17 mouse cellular contexts compared by ENCODE assay signal in genomic region chr2:110989539-110989938, GRCm38 (mm10). TPM values are rescaled to one million over a fixed set of nuclear protein-coding genes. Genes with fewer than 3 reads are reported as not detected.
DNase-seq lines count a peak whose midpoint lies in the region; ATAC-seq and TF ChIP-seq lines count a peak whose summit lies in the region.
"Had no signal": no experiment of that assay in that cellular context is flagged by ENCODE, and none has a peak within 500 bp of the region (broad histone marks: within the 10 kb centered on the region; RNA-seq: fewer than 3 reads in every experiment).

No protein-coding gene starts in this region.

- TF ChIP-seq EP300 in heart, postnatal 0 days (IDR thresholded peaks at IDR 0.05; ENCODE audit: low read depth), result no peak

- H3K27me3 ChIP-seq in heart, postnatal 0 days (ENCODE audit: control insufficient read depth, insufficient read depth, low read length), result no peaks in the 10 kb centered on the region
- no peaks in the 10 kb centered on the region for H3K27me3 ChIP-seq in liver, adult 2 months (ENCODE audit: control insufficient read depth, insufficient read depth, low read length)
- no peaks in the 10 kb centered on the region for H3K27me3 ChIP-seq in liver, embryonic 11.5 days (replicated peaks; ENCODE audit: control insufficient read depth, insufficient read depth, low read length)
- H3K27me3 ChIP-seq: embryonic facial prominence, embryonic 12.5 days; neural tube, embryonic 13.5 days had no signal

- no peaks in the 10 kb centered on the region for H3K36me3 ChIP-seq in heart, postnatal 0 days (replicated peaks; ENCODE audit: control insufficient read depth, insufficient read depth, low read length)
- no peaks in the 10 kb centered on the region for H3K36me3 ChIP-seq in liver, adult 2 months (ENCODE audit: control insufficient read depth, insufficient read depth, low read length)
- H3K36me3 ChIP-seq in liver, embryonic 11.5 days (ENCODE audit: control insufficient read depth, insufficient read depth, low read length), result no peaks in the 10 kb centered on the region
- H3K36me3 ChIP-seq: embryonic facial prominence, embryonic 12.5 days; neural tube, embryonic 13.5 days had no signal

- no peak overlapping the region for H3K4me3 ChIP-seq in heart, postnatal 0 days (ENCODE audit: low read depth, low read length)
- no peak overlapping the region for H3K4me3 ChIP-seq in liver, adult 2 months (ENCODE audit: insufficient read depth, low read depth, low read length)
- H3K4me3 ChIP-seq in liver, embryonic 11.5 days (ENCODE audit: low read depth, low read length), result no peak overlapping the region
- H3K4me3 ChIP-seq: embryonic facial prominence, embryonic 12.5 days; neural tube, embryonic 13.5 days had no signal

- TF ChIP-seq CTCF in heart, postnatal 0 days (IDR thresholded peaks at IDR 0.05; ENCODE audit: low read depth), result peak; percentile 29; the same call in 1 of the 2 replicates
- 0 out of 2 replicates have a peak, but pooled peaks have one; percentile 23 for TF ChIP-seq CTCF in liver, adult 2 months (IDR thresholded peaks at IDR 0.05; ENCODE audit: low read depth, low read length)

- H3K27ac ChIP-seq in heart, postnatal 0 days (ENCODE audit: low read depth), result no peak overlapping the region
- H3K27ac ChIP-seq in liver, adult 2 months (replicated peaks; ENCODE audit: insufficient read depth, low read depth, low read length), result no peak overlapping the region
- no peak overlapping the region for H3K27ac ChIP-seq in liver, embryonic 11.5 days (ENCODE audit: low read depth, low read length)
- H3K27ac ChIP-seq: embryonic facial prominence, embryonic 12.5 days; neural tube, embryonic 13.5 days had no signal

- no peaks in the 10 kb centered on the region for H3K4me1 ChIP-seq in heart, postnatal 0 days (ENCODE audit: control insufficient read depth, insufficient read depth)
- no peaks in the 10 kb centered on the region for H3K4me1 ChIP-seq in liver, adult 2 months (ENCODE audit: control insufficient read depth, insufficient read depth, low read length)
- no peaks in the 10 kb centered on the region for H3K4me1 ChIP-seq in liver, embryonic 11.5 days (replicated peaks; ENCODE audit: control insufficient read depth, insufficient read depth, low read length)
- H3K4me1 ChIP-seq: embryonic facial prominence, embryonic 12.5 days; neural tube, embryonic 13.5 days had no signal

- peak; percentile 24 for DNase-seq in heart, postnatal 0 days (ENCODE audit: low spot score)
- DNase-seq in heart, adult 18-20 months, result no peak
- DNase-seq in liver, adult 2 months (ENCODE audit: extremely low read depth, low read depth, low spot score), result peak; percentile 43
- DNase-seq in liver, embryonic 11.5 days (ENCODE audit: low spot score), result no peak
- DNase-seq in ES-CJ7 (ENCODE audit: low read depth, low spot score) (peak; percentile 4), adipocyte (ENCODE audit: low spot score) (peak; percentile 47)
- no peak for DNase-seq in cerebellum, adult 8-10 months
- no peak for DNase-seq in urinary bladder, adult 18-20 months (ENCODE audit: low spot score in 2 of 2)
- DNase-seq: heart, adult 11 months; heart, postnatal 36 days; kidney, postnatal 25 days; thymus, adult 18-20 months had no signal

- no peak for ATAC-seq in heart, postnatal 0 days (ENCODE audit: insufficient read depth, low read depth)
- ATAC-seq in liver, embryonic 11.5 days (replicated peaks; ENCODE audit: low FRiP score), result no peak
- ATAC-seq: forebrain, embryonic 16.5 days had no signal

- H3K4me2 ChIP-seq in heart, postnatal 0 days (ENCODE audit: low read depth, low read length), result no peak overlapping the region
- no peak overlapping the region for H3K4me2 ChIP-seq in liver, embryonic 11.5 days
- H3K4me2 ChIP-seq: embryonic facial prominence, embryonic 12.5 days; neural tube, embryonic 13.5 days had no signal

- H3K9me3 ChIP-seq in heart, postnatal 0 days (replicated peaks; ENCODE audit: control insufficient read depth, low read length), result no peaks in the 10 kb centered on the region
- H3K9me3 ChIP-seq in liver, embryonic 11.5 days (ENCODE audit: control insufficient read depth, low read length), result no peaks in the 10 kb centered on the region
- H3K9me3 ChIP-seq: embryonic facial prominence, embryonic 12.5 days; neural tube, embryonic 13.5 days had no signal

- no peak overlapping the region for H3K9ac ChIP-seq in heart, postnatal 0 days (replicated peaks; ENCODE audit: low read depth, low read length)
- no peak overlapping the region for H3K9ac ChIP-seq in liver, adult 2 months (ENCODE audit: low read depth, low read length)
- no peak overlapping the region for H3K9ac ChIP-seq in liver, embryonic 11.5 days (ENCODE audit: low read depth, low read length)
- H3K9ac ChIP-seq: embryonic facial prominence, embryonic 12.5 days; neural tube, embryonic 13.5 days had no signal

- no peak for TF ChIP-seq POLR2A in liver, adult 2 months (IDR thresholded peaks at IDR 0.05; ENCODE audit: extremely low read depth, insufficient read depth, low read length)

- 68% methylated on average over 4 of the region's 4 CpGs for WGBS in heart, postnatal 0 days
- 45% methylated on average over 4 of the region's 4 CpGs for WGBS in liver, adult 2 months
- WGBS in liver, embryonic 11.5 days, result 83% methylated on average over 4 of the region's 4 CpGs

- H3K79me2 ChIP-seq in liver, adult 2 months (ENCODE audit: control insufficient read depth, insufficient read depth, low read length), result no peaks in the 10 kb centered on the region

RNA-seq across cellular contexts. Expression of gene Ano3, which starts 38.8 kb away (rescaled TPM):
- not detected in 2 replicates for total RNA-seq in heart, postnatal 0 days (2014; rRNA removed; ENCODE audit: low replicate concordance)
- polyA plus RNA-seq in heart, postnatal 0 days (2015; fragmentation: Nextera tagmentation; extraction: Ambion mirVana), result 0.18 and 0.25 TPM in 2 replicates
- under 1 TPM; 0.15 to 0.18 TPM for total RNA-seq in heart, adult 18-20 months (2021)
- not detected in 2 replicates for total RNA-seq in liver, adult 2 months (2014; rRNA removed)
- not detected in 2 replicates for polyA plus RNA-seq in liver, adult 2 months (2012; rRNA removed)
- 0.18 TPM in 1 of 2 replicates, not detected in the other for polyA plus RNA-seq in liver, embryonic 11.5 days (2014; fragmentation: Nextera tagmentation; extraction: Ambion mirVana)
- total RNA-seq: megakaryocyte-erythroid progenitor cell, adult 5-6 weeks had no signal
- polyA plus RNA-seq: liver, embryonic 16.5 days had no signal

Comparison
In these comparisons a context has a peak if more than half of its experiments do, and no peak if none do; other contexts are left out.
1. DNase-seq: peak in heart, postnatal 0 days (single experiment), liver, adult 2 months (single experiment), ES-CJ7 (single experiment) and adipocyte (single experiment); none in heart, adult 18-20 months (0 of 2), liver, embryonic 11.5 days (single experiment), cerebellum, adult 8-10 months (single experiment) and urinary bladder, adult 18-20 months (0 of 2).